Mouse (Mus musculus) kidney, adult 9 months (tissue): ENCODE data around the gene Vmn1r158.
"Not testable (repeated sequence)": the region's sequence is repeated elsewhere in the genome, so short reads cannot be mapped to it uniquely, and the experiment has no call there.

Source experiments
- DNase-seq: peaks from one replicate; pipeline ENCODE4 v3.0.0; 2022

Vmn1r158 gene

GRCm38 (mm10) chr7:22790682-22791081, at the start of gene Vmn1r158:
Gene Vmn1r158, minus strand, starts transcription at chr7:22790782.
- not testable (repeated sequence) for DNase-seq

DNA sequence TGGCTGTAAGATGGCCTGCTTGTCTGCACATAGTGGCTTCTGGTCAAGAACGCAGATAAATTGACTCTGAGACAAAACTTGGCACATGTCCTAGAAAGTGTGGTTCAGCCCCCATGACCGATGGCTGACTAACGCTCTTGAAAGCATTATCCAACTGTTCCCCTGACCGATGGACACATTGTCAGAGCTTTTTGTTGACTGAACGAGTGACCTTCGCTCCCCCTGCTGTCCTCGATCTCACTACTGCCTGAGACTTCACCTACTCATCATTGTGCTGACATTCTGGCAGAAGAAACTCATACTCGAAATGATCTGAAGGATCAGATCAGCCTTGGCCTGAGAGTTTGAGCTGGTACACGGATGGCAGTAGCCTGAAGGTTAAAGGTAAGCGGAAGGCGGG, 14.6 kb downstream of the Vmn1r158 start:
- DNase-seq = not testable (repeated sequence)

- DNase-seq = not testable (repeated sequence)
Observed at GRCm38 (mm10) chr7:22761397-22761796, 29.2 kb downstream of the Vmn1r158 start, which contains the start of gene Vmn1r157. Gene Vmn1r157, plus strand, starts transcription at chr7:22761697.
